Mouse (Mus musculus) hindbrain, embryonic 15.5 days (tissue): ENCODE measurements at regions not wholly inside any gene's neighbourhood (a gene's known extent, or its start where the extent isn't known, plus 50 kb on each side); places are given as distances from the start of the nearest gene placed in this dataset.
"Not testable (repeated sequence)": the region's sequence is repeated elsewhere in the genome, so short reads cannot be mapped to it uniquely, and the experiment has no call there.

Experiments used
- ATAC-seq: fragments of 200-750 bp; cut with Nextera tagmentation; 2 replicates; pipeline ENCODE4 v1.8.0; 2017; ENCODE audit warnings: low read depth, moderate number of reproducible peaks, moderate TSS enrichment; ENCODE audit not compliant: low FRiP score
- H3K27ac ChIP-seq: fragments of 300-500 bp; sonication (generic); replicated peaks from 2 replicates; pipeline ENCODE4 v1.5.1; 2015; ENCODE audit warnings: mild to moderate bottlenecking, inconsistent platforms
- H3K27me3 ChIP-seq: fragments of 300-500 bp; sonication (generic); 2 replicates; pipeline ENCODE4 v1.6.1; 2015; ENCODE audit warnings: control low read depth, inconsistent platforms
- H3K36me3 ChIP-seq: fragments of 300-500 bp; sonication (generic); 2 replicates; pipeline ENCODE4 v1.6.1; 2015; ENCODE audit warnings: control low read depth, inconsistent platforms
- H3K4me1 ChIP-seq: fragments of 300-500 bp; sonication (generic); replicated peaks from 2 replicates; pipeline ENCODE4 v1.6.1; 2015; ENCODE audit warnings: control low read depth, inconsistent platforms
- H3K4me2 ChIP-seq: fragments of 300-500 bp; sonication (generic); 2 replicates; pipeline ENCODE4 v1.6.1; 2015; ENCODE audit warnings: moderate library complexity, mild to moderate bottlenecking, inconsistent platforms
- H3K4me3 ChIP-seq: fragments of 300-500 bp; sonication (generic); 2 replicates; pipeline ENCODE4 v1.5.1; 2015; ENCODE audit warnings: mild to moderate bottlenecking, inconsistent platforms
- H3K9ac ChIP-seq: fragments of 300-500 bp; sonication (generic); 2 replicates; pipeline ENCODE4 v1.6.1; 2015; ENCODE audit warnings: inconsistent platforms
- H3K9me3 ChIP-seq: fragments of 300-500 bp; sonication (generic); 2 replicates; pipeline ENCODE4 v1.6.1; 2016; ENCODE audit warnings: control low read depth, inconsistent platforms
- WGBS: fragments of 180-500 bp; shearing (Covaris S2); methylation state at CpG from one replicate; pipeline ENCODE4 v1.1.7; 2015; 5-methylcytosine and 5-hydroxymethylcytosine counted together

GRCm38 (mm10) chr12:48387724-48388123, 994.7 kb upstream of the Foxg1 start:
- no peaks in the 10 kb centered on the region for H3K9me3 ChIP-seq
- no peak for ATAC-seq
- no peak overlapping the region for H3K4me2 ChIP-seq
- no peaks in the 10 kb centered on the region for H3K4me1 ChIP-seq
- WGBS = 83% methylated on average over 4 of the region's 4 CpGs
- H3K27ac ChIP-seq = no peak overlapping the region
- no peaks in the 10 kb centered on the region for H3K27me3 ChIP-seq
- H3K9ac ChIP-seq = no peak overlapping the region
- H3K36me3 ChIP-seq = no peaks in the 10 kb centered on the region
- no peak overlapping the region for H3K4me3 ChIP-seq

- Histone ChIP-seq H3K27ac (no peak overlapping the region), H3K9ac (no peak overlapping the region), H3K4me3 (no peak overlapping the region), H3K4me1 (no peaks in the 10 kb centered on the region), H3K9me3 (no peaks in the 10 kb centered on the region), H3K27me3 (no peaks in the 10 kb centered on the region), H3K36me3 (no peaks in the 10 kb centered on the region), H3K4me2 (no peak overlapping the region)
- ATAC-seq = no peak
- 56% methylated on average over 5 of the region's 5 CpGs for WGBS
Measured at GRCm38 (mm10) chr12:48388192-48388812, 994.2 kb upstream of the Foxg1 start.

GRCm38 (mm10) chr12:48391008-48391407, 991.5 kb upstream of the Foxg1 start:
- Histone ChIP-seq H3K4me3 (no peak overlapping the region), H3K36me3 (no peaks in the 10 kb centered on the region), H3K27ac (no peak overlapping the region), H3K9ac (no peak overlapping the region), H3K4me2 (no peak overlapping the region), H3K27me3 (no peaks in the 10 kb centered on the region), H3K4me1 (no peaks in the 10 kb centered on the region), H3K9me3 (no peaks in the 10 kb centered on the region)
- 63% methylated on average over 4 of the region's 4 CpGs for WGBS
- ATAC-seq = no peak

GRCm38 (mm10) chr12:48439333-48440046, 943.0 kb upstream of the Foxg1 start:
- Histone ChIP-seq H3K36me3 (no peaks in the 10 kb centered on the region), H3K4me3 (no peak overlapping the region), H3K9ac (no peak overlapping the region), H3K4me1 (no peaks in the 10 kb centered on the region), H3K9me3 (no peaks in the 10 kb centered on the region), H3K4me2 (no peak overlapping the region), H3K27me3 (no peaks in the 10 kb centered on the region), H3K27ac (no peak overlapping the region)
- no peak for ATAC-seq
- WGBS = 86% methylated on average over 4 of the region's 4 CpGs

GRCm38 (mm10) chr12:48448719-48449118, 933.7 kb upstream of the Foxg1 start:
- not testable (repeated sequence) for H3K9me3 ChIP-seq, H3K4me2 ChIP-seq, ATAC-seq, H3K27me3 ChIP-seq, H3K4me1 ChIP-seq, H3K36me3 ChIP-seq, H3K27ac ChIP-seq, H3K4me3 ChIP-seq, H3K9ac ChIP-seq
- 80% methylated on average over 3 of the region's 3 CpGs for WGBS

- Histone ChIP-seq H3K4me1 (no peaks in the 10 kb centered on the region), H3K9ac (no peak overlapping the region), H3K36me3 (no peaks in the 10 kb centered on the region), H3K4me3 (no peak overlapping the region), H3K4me2 (no peak overlapping the region), H3K27me3 (no peaks in the 10 kb centered on the region), H3K9me3 (peaks cover 2% of the 10 kb centered on the region; the same call in 1 of the 2 replicates), H3K27ac (no peak overlapping the region)
- WGBS = 39% methylated on average over 2 of the region's 2 CpGs
- no peak for ATAC-seq
Measured at GRCm38 (mm10) chr12:48462392-48462791, 920.1 kb upstream of the Foxg1 start.

- Histone ChIP-seq H3K4me3 (no peak overlapping the region), H3K4me2 (no peak overlapping the region), H3K27me3 (no peaks in the 10 kb centered on the region), H3K9me3 (no peaks in the 10 kb centered on the region), H3K27ac (no peak overlapping the region), H3K36me3 (no peaks in the 10 kb centered on the region), H3K4me1 (no peaks in the 10 kb centered on the region; the same call in 1 of the 2 replicates), H3K9ac (no peak overlapping the region)
- no peak for ATAC-seq
- WGBS = 74% methylated on average over 3 of the region's 3 CpGs
Measured at GRCm38 (mm10) chr12:48500735-48501134, 881.7 kb upstream of the Foxg1 start.

- H3K27me3 ChIP-seq = no peaks in the 10 kb centered on the region
- no peaks in the 10 kb centered on the region for H3K9me3 ChIP-seq
- no peak overlapping the region for H3K4me3 ChIP-seq
- 89% methylated on average over 3 of the region's 3 CpGs for WGBS
- ATAC-seq = no peak
- H3K9ac ChIP-seq = no peak overlapping the region
- no peak overlapping the region for H3K27ac ChIP-seq
- no peaks in the 10 kb centered on the region for H3K36me3 ChIP-seq
- H3K4me1 ChIP-seq = no peaks in the 10 kb centered on the region
- no peak overlapping the region for H3K4me2 ChIP-seq
Measured at GRCm38 (mm10) chr12:48511594-48511993, 870.9 kb upstream of the Foxg1 start.

- 83% methylated on average over 3 of the region's 3 CpGs for WGBS
- Histone ChIP-seq H3K36me3 (no peaks in the 10 kb centered on the region), H3K4me2 (no peak overlapping the region), H3K9ac (no peak overlapping the region), H3K27ac (no peak overlapping the region), H3K9me3 (no peaks in the 10 kb centered on the region), H3K4me1 (no peaks in the 10 kb centered on the region), H3K4me3 (no peak overlapping the region), H3K27me3 (no peaks in the 10 kb centered on the region)
- ATAC-seq = no peak
Measured at GRCm38 (mm10) chr12:48512259-48512658, 870.2 kb upstream of the Foxg1 start.

GRCm38 (mm10) chr12:48521996-48522395, 860.5 kb upstream of the Foxg1 start:
- WGBS = 46% methylated on average over 3 of the region's 3 CpGs

GRCm38 (mm10) chr12:48559690-48560089, 822.8 kb upstream of the Foxg1 start:
- WGBS = 93% methylated on average over 20 of the region's 20 CpGs
- H3K27ac ChIP-seq, H3K9ac ChIP-seq, ATAC-seq, H3K4me1 ChIP-seq, H3K4me2 ChIP-seq, H3K27me3 ChIP-seq, H3K36me3 ChIP-seq, H3K9me3 ChIP-seq, H3K4me3 ChIP-seq: not testable (repeated sequence)

More at GRCm38 (mm10) chr12:48521996-48522395, 860.5 kb upstream of the Foxg1 start:
- ATAC-seq = no peak
- no peak overlapping the region for H3K4me2 ChIP-seq
- no peaks in the 10 kb centered on the region for H3K9me3 ChIP-seq
- no peaks in the 10 kb centered on the region for H3K27me3 ChIP-seq
- no peaks in the 10 kb centered on the region for H3K36me3 ChIP-seq
- no peak overlapping the region for H3K4me3 ChIP-seq
- H3K4me1 ChIP-seq = no peaks in the 10 kb centered on the region
- H3K27ac ChIP-seq = no peak overlapping the region
- H3K9ac ChIP-seq = no peak overlapping the region

- ATAC-seq = no peak
- Histone ChIP-seq H3K27ac (no peak overlapping the region), H3K9ac (no peak overlapping the region), H3K4me3 (no peak overlapping the region), H3K4me2 (no peak overlapping the region), H3K27me3 (no peaks in the 10 kb centered on the region), H3K36me3 (no peaks in the 10 kb centered on the region), H3K4me1 (no peaks in the 10 kb centered on the region), H3K9me3 (no peaks in the 10 kb centered on the region)
- 88% methylated on average over 5 of the region's 5 CpGs for WGBS
Measured at GRCm38 (mm10) chr12:48604401-48605197, 777.9 kb upstream of the Foxg1 start.
